In genomic region chr9:95266924-95267323, GRCm38 (mm10) we compare ENCODE assay signal across 24 mouse cellular contexts.
DNase-seq lines count a peak whose midpoint lies in the region; ATAC-seq lines count a peak whose summit lies in the region.
"Had no signal": no experiment of that assay in that cellular context is flagged by ENCODE, and none has a peak within 500 bp of the region (broad histone marks: within the 10 kb centered on the region; RNA-seq: fewer than 3 reads in every experiment).

No protein-coding gene starts in this region.

- H3K4me3 ChIP-seq in kidney, embryonic 14.5 days (ENCODE audit: low read length) = no peak overlapping the region
- H3K4me3 ChIP-seq in midbrain, embryonic 13.5 days (replicated peaks) = no peak overlapping the region
- no peak overlapping the region for H3K4me3 ChIP-seq in midbrain, embryonic 14.5 days (replicated peaks; ENCODE audit: low read depth, low read length)
- H3K4me3 ChIP-seq: forebrain, embryonic 10.5 days; heart, adult 2 months; heart, embryonic 10.5 days; heart, embryonic 13.5 days; intestine, embryonic 15.5 days had no signal

- H3K27me3 ChIP-seq in kidney, embryonic 14.5 days (ENCODE audit: control insufficient read depth, insufficient read depth, low read length) = no peaks in the 10 kb centered on the region
- no peaks in the 10 kb centered on the region for H3K27me3 ChIP-seq in midbrain, embryonic 13.5 days
- no peaks in the 10 kb centered on the region for H3K27me3 ChIP-seq in midbrain, embryonic 14.5 days (ENCODE audit: control insufficient read depth, insufficient read depth, low read length)
- H3K27me3 ChIP-seq: CH12.LX; intestine, embryonic 15.5 days; Patski had no signal

- no peak overlapping the region for H3K4me2 ChIP-seq in kidney, embryonic 14.5 days (replicated peaks; ENCODE audit: low read depth, low read length)
- no peak overlapping the region for H3K4me2 ChIP-seq in midbrain, embryonic 13.5 days (replicated peaks)
- H3K4me2 ChIP-seq in midbrain, embryonic 14.5 days (ENCODE audit: low read length) = no peak overlapping the region
- H3K4me2 ChIP-seq: heart, embryonic 13.5 days; hindbrain, embryonic 14.5 days; intestine, embryonic 15.5 days had no signal

- peak; percentile 39; the same call in 1 of the 2 replicates for ATAC-seq in kidney, embryonic 14.5 days (ENCODE audit: low FRiP score, low TSS enrichment)
- ATAC-seq in midbrain, embryonic 13.5 days = peak; percentile 56; the same call in 1 of the 2 replicates
- ATAC-seq in midbrain, embryonic 14.5 days (ENCODE audit: low FRiP score, low TSS enrichment) = no peak
- ATAC-seq: forebrain, embryonic 14.5 days; intestine, embryonic 15.5 days had no signal

- H3K4me1 ChIP-seq in kidney, embryonic 14.5 days (ENCODE audit: control insufficient read depth, insufficient read depth, low read length) = no peaks in the 10 kb centered on the region
- H3K4me1 ChIP-seq in midbrain, embryonic 13.5 days (replicated peaks) = peaks cover 7% of the 10 kb centered on the region; the same call in 1 of the 2 replicates
- peaks cover 4% of the 10 kb centered on the region; the same call in 1 of the 2 replicates for H3K4me1 ChIP-seq in midbrain, embryonic 14.5 days (ENCODE audit: control insufficient read depth, insufficient read depth, low read length)
- H3K4me1 ChIP-seq: intestine, embryonic 15.5 days had no signal

- DNase-seq in heart, adult 11 months = peak; percentile 76
- no peak for DNase-seq in heart, postnatal 4 days
- no peak for DNase-seq in kidney, adult 9 months
- DNase-seq in midbrain, embryonic 14.5 days = no peak
- DNase-seq: adrenal gland, postnatal 10 days; adrenal gland, postnatal 36 days; B cell, adult 2 months; cerebellum, adult 18-20 months; cerebellum, adult 9-10 months; cerebellum, postnatal 14 days; gastrocnemius, postnatal 25 days; heart, adult 2 months; heart, postnatal 14 days had no signal

- H3K27ac ChIP-seq in kidney, embryonic 14.5 days (ENCODE audit: low read depth, low read length) = no peak overlapping the region
- no peak overlapping the region for H3K27ac ChIP-seq in midbrain, embryonic 13.5 days
- no peak overlapping the region for H3K27ac ChIP-seq in midbrain, embryonic 14.5 days (replicated peaks; ENCODE audit: low read depth, low read length)
- H3K27ac ChIP-seq: forebrain, embryonic 10.5 days; heart, adult 2 months; heart, embryonic 10.5 days; heart, embryonic 13.5 days; hindbrain, embryonic 14.5 days; intestine, embryonic 15.5 days had no signal

- no peak overlapping the region for H3K9ac ChIP-seq in kidney, embryonic 14.5 days (ENCODE audit: low read depth, low read length)
- no peak overlapping the region for H3K9ac ChIP-seq in midbrain, embryonic 13.5 days (replicated peaks)
- no peak overlapping the region for H3K9ac ChIP-seq in midbrain, embryonic 14.5 days (replicated peaks; ENCODE audit: low read length)
- H3K9ac ChIP-seq: heart, embryonic 13.5 days; hindbrain, embryonic 14.5 days; intestine, embryonic 15.5 days had no signal

- H3K36me3 ChIP-seq in kidney, embryonic 14.5 days (ENCODE audit: control insufficient read depth, insufficient read depth, low read length) = no peaks in the 10 kb centered on the region
- H3K36me3 ChIP-seq in midbrain, embryonic 13.5 days = no peaks in the 10 kb centered on the region
- no peaks in the 10 kb centered on the region for H3K36me3 ChIP-seq in midbrain, embryonic 14.5 days (ENCODE audit: control insufficient read depth, insufficient read depth, low read length)
- H3K36me3 ChIP-seq: forebrain, embryonic 10.5 days; G1E; heart, embryonic 10.5 days; heart, embryonic 13.5 days; intestine, embryonic 15.5 days had no signal

- 61% methylated on average over 2 of the region's 2 CpGs for WGBS in kidney, embryonic 14.5 days
- 80% methylated on average over 2 of the region's 2 CpGs for WGBS in midbrain, embryonic 13.5 days
- 74% methylated on average over 2 of the region's 2 CpGs for WGBS in midbrain, embryonic 14.5 days

- no peaks in the 10 kb centered on the region for H3K9me3 ChIP-seq in kidney, embryonic 14.5 days (ENCODE audit: control insufficient read depth, low read length)
- H3K9me3 ChIP-seq in midbrain, embryonic 13.5 days = no peaks in the 10 kb centered on the region
- no peaks in the 10 kb centered on the region for H3K9me3 ChIP-seq in midbrain, embryonic 14.5 days (ENCODE audit: control insufficient read depth, low read length)
- H3K9me3 ChIP-seq: forebrain, embryonic 10.5 days; heart, embryonic 10.5 days; heart, embryonic 13.5 days; intestine, embryonic 15.5 days had no signal
